Mouse (Mus musculus): ENCODE measurements around the gene Kdm8. TPM values are rescaled to one million over a fixed set of nuclear protein-coding genes. Genes with fewer than 3 reads are reported as not detected.

Kdm8 gene
- polyA plus RNA-seq, 2 experiments from 2014 or later = 4.5 to 10.9 TPM

DNA sequence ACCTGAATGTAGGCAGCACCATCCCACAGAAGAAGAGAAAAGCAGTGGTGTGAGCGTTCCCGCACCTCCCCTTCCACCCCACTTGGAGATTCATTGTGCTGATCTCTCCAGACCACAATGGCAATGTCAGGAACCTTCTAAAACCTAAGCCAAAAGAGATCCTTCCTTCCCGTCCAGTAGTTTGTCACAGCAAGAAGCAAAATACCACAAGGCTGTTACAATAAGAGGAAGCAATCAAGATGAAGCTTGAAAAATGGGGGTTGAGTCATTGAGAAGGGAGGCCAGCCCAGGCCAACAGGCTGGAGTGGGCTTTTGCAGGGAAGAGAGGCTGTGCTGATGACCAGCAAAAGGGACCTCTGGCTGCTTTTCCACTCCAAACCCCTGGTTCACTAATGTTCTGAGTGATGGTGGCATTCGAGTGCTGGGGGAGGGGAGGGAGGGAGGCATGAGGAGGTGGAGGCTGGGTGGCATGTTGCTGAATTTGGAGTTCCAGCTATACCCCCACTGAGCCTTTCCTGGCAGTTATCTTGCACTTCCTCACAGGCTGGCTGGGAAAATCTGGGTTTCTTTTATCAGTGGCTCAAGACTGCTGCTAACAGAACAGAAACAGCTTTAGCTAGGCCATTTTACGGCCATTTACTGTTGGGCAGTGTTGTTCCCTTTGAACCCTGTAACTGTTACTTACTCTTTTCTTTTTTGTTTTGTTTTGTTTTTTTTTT is 59.1 kb downstream of the Kdm8 start:
- no peak for ATAC-seq

DNA sequence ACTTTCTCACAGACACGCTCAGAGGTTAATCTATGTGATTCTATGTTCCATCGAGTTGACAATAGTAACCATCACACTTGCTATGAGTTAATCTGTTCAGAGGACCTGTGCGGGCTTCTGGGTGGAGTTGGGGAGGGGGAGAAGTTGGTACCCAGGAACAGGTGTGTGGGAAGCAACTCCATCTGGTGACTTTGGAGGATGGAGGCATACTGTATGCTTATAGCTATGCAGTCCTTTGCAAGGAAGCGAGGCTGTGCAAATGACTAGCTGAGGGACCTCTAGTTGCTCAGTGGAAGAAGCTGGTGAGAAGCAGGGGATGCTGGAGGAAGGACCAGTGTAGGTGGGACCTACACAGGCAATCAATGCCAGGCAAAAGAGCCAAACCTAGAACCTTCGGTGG is 60.1 kb downstream of the Kdm8 start:
- no peak for ATAC-seq

- no peak for ATAC-seq
Measured at GRCm38 (mm10) chr7:125505568-125505967, 61.1 kb downstream of the Kdm8 start.

GRCm38 (mm10) chr7:125507279-125507678 is 62.8 kb downstream of the Kdm8 start:
- peak; percentile 66 for ATAC-seq

DNA sequence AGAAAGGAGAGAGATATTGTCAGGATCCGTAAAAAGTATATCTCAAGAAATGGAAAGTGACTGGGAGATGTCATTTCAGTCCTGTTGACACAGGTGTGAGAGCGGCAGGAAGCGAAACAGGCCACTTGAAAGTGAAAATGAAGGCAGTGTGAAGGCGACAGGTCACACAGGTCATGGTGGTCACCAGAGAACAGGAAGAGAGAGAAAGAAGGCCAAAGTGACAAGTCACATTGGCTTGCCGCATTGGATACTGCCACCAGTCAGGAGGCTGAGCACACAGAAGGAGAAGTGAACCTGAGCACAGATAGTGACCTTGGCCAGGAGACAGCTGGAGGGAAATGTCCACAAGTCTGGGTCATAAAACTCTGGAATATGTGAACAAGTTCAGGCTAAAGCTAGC is 67.0 kb downstream of the Kdm8 start:
- peak; percentile 48 for ATAC-seq

DNA sequence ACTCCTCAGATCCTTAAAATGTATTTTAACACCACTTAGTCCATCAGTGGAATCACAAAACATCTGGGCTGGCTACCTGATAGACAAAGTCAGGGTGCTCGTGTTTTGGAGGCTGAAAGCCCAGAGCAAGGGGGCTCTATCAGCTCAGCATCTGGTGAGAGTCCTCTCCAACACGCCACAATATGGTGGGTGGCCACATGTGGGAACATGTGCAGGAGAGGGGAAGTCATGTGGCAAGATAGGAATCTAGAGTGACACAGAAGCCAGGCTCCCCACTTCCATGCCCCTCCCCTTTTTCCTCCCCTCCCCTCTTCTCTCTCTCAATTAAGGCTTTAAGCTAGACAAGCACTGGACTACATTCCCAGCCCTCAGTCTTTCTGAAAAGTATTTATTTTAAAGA is 67.4 kb downstream of the Kdm8 start:
- peak; percentile 70 for ATAC-seq

Other genes with a start within 250 kb of the Kdm8 start
- gene Nsmce1, start 46.9 kb downstream of the Kdm8 start, polyA plus RNA-seq (2017; shearing (Covaris generic)) = 100 to 1,000 TPM; 116 to 118 TPM
- 100 to 1,000 TPM; 102 to 165 TPM for gene Il4ra, start 107.4 kb downstream of the Kdm8 start, polyA plus RNA-seq (2017; shearing (Covaris generic))
- 100 to 1,000 TPM in 1 of 2 experiments, 10 to 100 TPM in 1; 99.5 to 157 TPM for gene Il21r, start 158.8 kb downstream of the Kdm8 start, polyA plus RNA-seq (2017; shearing (Covaris generic))

Data from CD4-positive, CD25-positive, alpha-beta regulatory T cell, adult 4 months (primary cell).